Mouse (Mus musculus) forebrain, postnatal 0 days (tissue): ENCODE results near the gene Gm28305. TPM values are rescaled to one million over a fixed set of nuclear protein-coding genes. Genes with fewer than 3 reads are reported as not detected.
A peak's percentile ranks its signal among the peaks of the same experiment; 100 is the strongest.

Experiments
- ATAC-seq: fragments of 200-750 bp; cut with Nextera tagmentation; 2 replicates; pipeline ENCODE4 v1.8.0; 2017; ENCODE audit warnings: mild to moderate bottlenecking, moderate library complexity
- DNase-seq: peaks from one replicate; pipeline ENCODE4 v3.0.0-alpha.2; 2015
- H3K27ac ChIP-seq: fragments of 300-500 bp; sonication (generic); 2 replicates; pipeline ENCODE4 v1.5.1; 2014; ENCODE audit warnings: low read depth, mild to moderate bottlenecking, antibody characterized with exemption, low read length, moderate library complexity, mixed read lengths
- H3K27me3 ChIP-seq: fragments of 300-500 bp; sonication (generic); 2 replicates; pipeline ENCODE4 v1.6.1; 2014; ENCODE audit warnings: mild to moderate bottlenecking, low read length, mixed read lengths; ENCODE audit not compliant: insufficient read depth
- H3K36me3 ChIP-seq: fragments of 300-500 bp; sonication (generic); 2 replicates; pipeline ENCODE4 v1.6.1; 2014; ENCODE audit warnings: mild to moderate bottlenecking, moderate library complexity; ENCODE audit not compliant: insufficient read depth
- H3K4me1 ChIP-seq: fragments of 300-500 bp; sonication (generic); 2 replicates; pipeline ENCODE4 v1.6.1; 2014; ENCODE audit warnings: antibody characterized with exemption; ENCODE audit not compliant: insufficient read depth
- H3K4me2 ChIP-seq: fragments of 300-500 bp; sonication (generic); 2 replicates; pipeline ENCODE4 v1.6.1; 2014; ENCODE audit warnings: low read depth, mild to moderate bottlenecking, moderate library complexity
- H3K4me3 ChIP-seq: fragments of 300-500 bp; sonication (generic); 2 replicates; pipeline ENCODE4 v1.5.1; 2014; ENCODE audit warnings: low read depth, low read length, mixed read lengths
- H3K9ac ChIP-seq: fragments of 300-500 bp; sonication (generic); 2 replicates; pipeline ENCODE4 v1.6.1; 2014; ENCODE audit warnings: mild to moderate bottlenecking
- H3K9me3 ChIP-seq: fragments of 300-500 bp; sonication (generic); 2 replicates; pipeline ENCODE4 v1.6.1; 2016; ENCODE audit warnings: low read length
- CTCF ChIP-seq: sonication (generic); IDR thresholded peaks from 2 replicates; pipeline ENCODE4 v1.5.1; 2016; ENCODE audit warnings: antibody characterized with exemption, control low read depth, low read depth
- WGBS: fragments of 180-500 bp; shearing (Covaris S2); extraction: QIAGEN DNeasy Blood & Tissue Kit; methylation state at CpG from one replicate; pipeline ENCODE4 v1.1.7; 2014; 5-methylcytosine and 5-hydroxymethylcytosine counted together
- polyA plus RNA-seq: library from polyadenylated mRNA; unstranded; fragments of >200 nt; fragmentation: Nextera tagmentation; extraction: Ambion mirVana; gene quantifications from 2 replicates; pipeline ENCODE4 v1.2.1, GENCODE M21; 2015
- total RNA-seq: library from RNA; depleted of rRNA; stranded (reverse); fragments of >200 nt; gene quantifications from 2 replicates; pipeline ENCODE4 v1.2.3, GENCODE M21; 2014

Gm28305 gene
- total and polyA plus RNA-seq, 2 experiments from 2014 or later = not detected

DNA sequence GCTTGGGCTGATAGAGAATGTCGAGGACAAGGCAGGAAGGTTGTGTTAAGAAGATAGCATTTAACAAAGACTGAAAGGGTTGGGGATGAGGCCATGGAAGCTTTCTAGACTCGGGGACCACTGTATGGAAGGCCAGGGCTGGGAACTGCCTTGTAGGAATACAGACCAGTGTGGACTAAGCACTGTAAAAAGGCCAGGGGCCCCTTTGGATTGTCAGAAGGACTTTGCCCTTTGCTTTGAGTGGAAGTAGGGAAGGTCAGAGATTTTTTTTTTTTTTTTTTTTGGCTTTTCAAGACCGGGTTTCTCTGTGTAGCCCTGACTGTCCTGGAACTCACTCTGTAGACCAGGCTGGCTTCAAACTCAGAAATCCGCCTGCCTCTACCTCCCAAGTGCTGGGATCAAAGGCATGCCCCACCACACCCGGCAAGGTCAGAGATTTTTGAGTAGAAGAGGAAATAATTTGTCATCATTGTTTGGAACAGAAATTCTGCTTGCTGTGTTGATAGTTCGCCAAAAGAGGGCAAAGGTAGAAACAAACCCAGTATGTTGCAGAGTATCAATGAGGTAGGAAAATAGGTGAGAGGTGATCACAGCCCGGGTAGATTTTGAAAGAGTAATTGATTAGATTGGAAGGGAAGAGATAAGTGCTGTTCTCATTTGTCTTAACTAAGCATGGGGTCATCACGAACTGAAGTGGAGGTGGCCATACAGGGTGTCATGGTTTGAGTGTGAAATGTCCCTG lies 30.6 kb downstream of the Gm28305 start:
- ATAC-seq (no peak), DNase-seq (no peak)
- Histone ChIP-seq H3K4me1 (no peaks in the 10 kb centered on the region), H3K4me2 (no peak overlapping the region), H3K9ac (no peak overlapping the region), H3K27ac (no peak overlapping the region), H3K4me3 (no peak overlapping the region), H3K27me3 (no peaks in the 10 kb centered on the region), H3K36me3 (no peaks in the 10 kb centered on the region), H3K9me3 (no peaks in the 10 kb centered on the region)
- no peak for TF ChIP-seq CTCF
- WGBS = 79% methylated on average over 8 of the region's 8 CpGs

DNA sequence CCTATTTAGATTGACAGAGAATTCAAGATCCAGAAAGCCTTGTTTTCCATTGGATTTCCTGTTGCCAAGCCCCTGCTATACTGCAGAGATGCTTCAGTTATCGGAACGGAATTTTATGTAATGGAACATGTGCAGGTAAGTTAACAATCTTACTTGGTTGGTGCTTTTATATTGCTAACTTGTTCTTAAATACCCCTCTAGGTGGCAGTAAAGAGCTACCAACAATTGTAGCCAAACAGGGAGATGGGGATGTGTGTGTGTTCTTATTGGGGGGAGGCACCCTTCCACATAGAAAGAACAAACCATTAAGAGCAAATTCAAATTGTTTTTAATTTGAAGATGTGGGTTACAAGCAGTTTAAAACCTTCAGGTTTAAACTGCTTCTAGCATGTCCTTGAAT lies 35.3 kb downstream of the Gm28305 start:
- WGBS = 67% methylated on average over 2 of the region's 2 CpGs
- peak; percentile 24 for DNase-seq
- TF ChIP-seq CTCF = peak; percentile 62

DNA sequence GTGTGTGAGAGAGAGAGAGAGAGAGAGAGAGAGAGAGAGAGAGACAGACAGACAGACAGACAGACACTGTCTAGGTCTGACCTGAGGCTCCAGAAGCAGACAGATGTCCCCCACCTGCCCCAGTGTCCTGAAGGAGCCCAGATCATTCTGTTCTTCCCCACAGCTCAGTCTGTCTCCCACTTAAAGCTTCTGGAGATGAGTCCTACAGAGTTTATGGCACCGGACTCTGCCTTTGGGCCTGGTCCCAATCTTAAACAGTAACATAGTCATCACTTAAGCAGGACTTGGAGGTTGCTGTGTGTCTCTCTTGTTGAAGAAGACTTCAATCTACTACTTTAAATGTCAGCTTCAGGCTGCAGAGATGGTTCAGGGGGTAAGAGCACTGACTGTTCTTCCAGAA lies 38.3 kb downstream of the Gm28305 start:
- Histone ChIP-seq H3K4me3 (no peak overlapping the region), H3K36me3 (no peaks in the 10 kb centered on the region), H3K4me2 (no peak overlapping the region), H3K4me1 (no peaks in the 10 kb centered on the region), H3K9me3 (no peaks in the 10 kb centered on the region), H3K27me3 (no peaks in the 10 kb centered on the region), H3K9ac (no peak overlapping the region), H3K27ac (no peak overlapping the region)
- TF ChIP-seq CTCF = no peak
- ATAC-seq (no peak), DNase-seq (no peak)
- WGBS = 96% methylated on average over 1 of the region's 1 CpGs

More for the DNA sequence above, 35.3 kb downstream of the Gm28305 start:
- Histone ChIP-seq H3K27me3 (no peaks in the 10 kb centered on the region), H3K27ac (no peak overlapping the region), H3K4me1 (no peaks in the 10 kb centered on the region), H3K9ac (no peak overlapping the region), H3K36me3 (no peaks in the 10 kb centered on the region), H3K9me3 (no peaks in the 10 kb centered on the region), H3K4me3 (no peak overlapping the region), H3K4me2 (no peak overlapping the region)
- no peak for ATAC-seq

DNA sequence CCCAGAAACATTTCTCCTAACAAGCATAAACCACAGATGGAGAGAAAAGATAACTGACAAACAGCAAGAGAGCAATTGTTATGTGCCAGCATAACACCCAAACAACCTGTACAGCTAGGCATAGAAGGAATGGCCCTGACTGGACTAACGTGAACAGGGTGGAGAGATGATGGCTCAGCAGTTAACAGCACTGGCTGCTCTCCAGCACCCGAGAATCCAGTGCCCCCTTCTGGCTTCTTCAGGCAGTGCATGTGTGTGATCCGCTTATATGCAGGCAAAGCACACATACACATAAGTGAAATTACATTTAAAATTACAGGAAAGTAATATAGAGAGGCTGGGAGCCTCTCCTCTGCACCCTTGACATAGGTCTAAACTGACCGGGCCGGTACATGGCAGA lies 38.9 kb downstream of the Gm28305 start:
- peak; percentile 46 for DNase-seq
- H3K4me3 ChIP-seq = no peak overlapping the region
- TF ChIP-seq CTCF = peak; percentile 55
- H3K4me1 ChIP-seq = no peaks in the 10 kb centered on the region
- H3K9ac ChIP-seq = no peak overlapping the region
- H3K9me3 ChIP-seq = no peaks in the 10 kb centered on the region
- WGBS = 48% methylated on average over 5 of the region's 5 CpGs
- peak; percentile 55 for ATAC-seq
- no peaks in the 10 kb centered on the region for H3K36me3 ChIP-seq
- no peak overlapping the region for H3K27ac ChIP-seq
- no peak overlapping the region for H3K4me2 ChIP-seq
- no peaks in the 10 kb centered on the region for H3K27me3 ChIP-seq

DNA sequence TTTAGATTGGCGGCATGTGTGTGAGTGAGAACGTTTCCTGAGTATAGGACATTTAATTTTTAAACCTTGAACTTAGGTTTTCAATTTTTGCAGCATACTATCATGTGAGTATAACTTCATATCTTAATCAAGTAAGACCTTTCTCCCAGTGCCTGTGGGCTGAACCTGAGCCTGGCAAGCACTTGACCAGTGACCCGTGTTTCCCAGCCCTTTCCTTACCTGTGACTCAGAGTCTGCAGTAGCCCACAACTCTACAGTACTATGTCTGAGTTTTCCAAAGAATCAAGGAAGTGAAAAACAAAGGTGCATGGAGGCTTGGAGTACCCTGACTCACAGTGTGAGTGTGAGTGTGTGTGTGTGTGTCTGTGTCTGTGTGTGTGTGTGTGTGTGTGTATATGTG lies 39.6 kb downstream of the Gm28305 start:
- H3K36me3 ChIP-seq = no peaks in the 10 kb centered on the region
- H3K9ac ChIP-seq = no peak overlapping the region
- H3K4me1 ChIP-seq = no peaks in the 10 kb centered on the region
- ATAC-seq (no peak), DNase-seq (no peak)
- H3K27me3 ChIP-seq = no peaks in the 10 kb centered on the region
- no peak for TF ChIP-seq CTCF
- WGBS = 84% methylated on average over 3 of the region's 3 CpGs
- no peak overlapping the region for H3K4me2 ChIP-seq
- H3K9me3 ChIP-seq = no peaks in the 10 kb centered on the region
- no peak overlapping the region for H3K4me3 ChIP-seq
- H3K27ac ChIP-seq = no peak overlapping the region

- DNase-seq = no peak
- ATAC-seq = no peak
- WGBS = 67% methylated on average over 4 of the region's 4 CpGs
- no peaks in the 10 kb centered on the region for H3K4me1 ChIP-seq
- TF ChIP-seq CTCF = no peak
- no peak overlapping the region for H3K27ac ChIP-seq
- H3K4me3 ChIP-seq = no peak overlapping the region
- no peaks in the 10 kb centered on the region for H3K9me3 ChIP-seq
- no peaks in the 10 kb centered on the region for H3K36me3 ChIP-seq
- no peak overlapping the region for H3K9ac ChIP-seq
- H3K27me3 ChIP-seq = no peaks in the 10 kb centered on the region
- no peak overlapping the region for H3K4me2 ChIP-seq
These were observed 45.4 kb downstream of the Gm28305 start for GRCm38 (mm10) chr9:104085730-104086429.

DNA sequence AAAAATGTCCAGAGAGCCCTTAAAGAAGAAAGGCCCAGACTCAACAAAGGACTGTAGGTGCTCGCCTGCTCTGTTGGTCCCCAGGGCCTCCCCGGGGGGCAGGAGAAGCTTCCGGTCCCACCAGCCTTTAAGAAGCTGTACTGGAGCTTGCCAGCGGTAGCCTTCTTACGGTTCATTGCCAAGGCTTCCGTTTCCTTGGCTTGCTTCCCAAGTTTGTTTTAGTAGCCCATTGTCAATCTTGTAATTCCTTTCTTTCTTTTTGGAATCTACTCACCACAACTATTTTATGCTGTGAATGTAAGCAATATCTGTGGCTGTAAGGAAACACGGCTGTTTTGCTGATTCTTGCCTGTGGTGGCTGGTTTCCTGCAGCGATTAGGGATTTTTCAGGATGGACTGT lies 48.1 kb downstream of the Gm28305 start:
- TF ChIP-seq CTCF = no peak
- Histone ChIP-seq H3K4me2 (no peak overlapping the region), H3K9ac (no peak overlapping the region), H3K27ac (no peak overlapping the region), H3K9me3 (no peaks in the 10 kb centered on the region), H3K4me3 (no peak overlapping the region), H3K27me3 (no peaks in the 10 kb centered on the region), H3K36me3 (no peaks in the 10 kb centered on the region), H3K4me1 (no peaks in the 10 kb centered on the region)
- peak; percentile 36; the same call in 1 of the 2 replicates for ATAC-seq
- peak; percentile 54 for DNase-seq
- WGBS = 18% methylated on average over 8 of the region's 8 CpGs
